Mouse (Mus musculus): ENCODE data around the gene Olfr553. TPM values are rescaled to one million over a fixed set of nuclear protein-coding genes. Genes with fewer than 3 reads are reported as not detected.
A peak's percentile ranks its signal among the peaks of the same experiment; 100 is the strongest.
"Not testable (repeated sequence)": the region's sequence is repeated elsewhere in the genome, so short reads cannot be mapped to it uniquely, and the experiment has no call there.

Gene Olfr553
- not detected for polyA plus RNA-seq (2017; shearing (Covaris generic))

- ATAC-seq = no peak
Measured at GRCm38 (mm10) chr7:102618118-102618517, at the start of gene Olfr553. Olfr553 (minus strand) TSS chr7:102618218.

- ATAC-seq = no peak
Measured at GRCm38 (mm10) chr7:102665378-102665777, 47.4 kb upstream of the Olfr553 start.

GRCm38 (mm10) chr7:102664599-102664998, 46.6 kb upstream of the Olfr553 start, which contains the start of gene Olfr556:
Olfr556 (plus strand) TSS chr7:102664899.
- no peak for ATAC-seq

- no peak for ATAC-seq
Measured at GRCm38 (mm10) chr7:102658523-102658922, 40.5 kb upstream of the Olfr553 start, which contains the start of gene Olfr555. Olfr555 (plus strand) TSS chr7:102658823.

- ATAC-seq = not testable (repeated sequence)
Measured at GRCm38 (mm10) chr7:102644945-102645344, 26.9 kb upstream of the Olfr553 start.

GRCm38 (mm10) chr7:102638132-102638531, 20.1 kb upstream of the Olfr553 start, which contains the start of gene Olfr554:
Olfr554 (plus strand) TSS chr7:102638432.
- ATAC-seq = no peak

- ATAC-seq = peak; percentile 43
Measured at GRCm38 (mm10) chr7:102636665-102637064, 18.6 kb upstream of the Olfr553 start.

GRCm38 (mm10) chr7:102620368-102620767, 2.4 kb upstream of the Olfr553 start:
- ATAC-seq = not testable (repeated sequence)

- no peak for ATAC-seq
Measured at GRCm38 (mm10) chr7:102619608-102620007, 1.6 kb upstream of the Olfr553 start.

- ATAC-seq = no peak
Measured at GRCm38 (mm10) chr7:102597378-102598031, 20.5 kb downstream of the Olfr553 start, which contains the start of gene Olfr552. Olfr552 (plus strand) TSS chr7:102597770.

GRCm38 (mm10) chr7:102591786-102592185, 26.2 kb downstream of the Olfr553 start, which contains the start of gene Olfr551:
Olfr551 (minus strand) TSS chr7:102591886.
- no peak for ATAC-seq

GRCm38 (mm10) chr7:102575998-102576397, 42.0 kb downstream of the Olfr553 start:
- ATAC-seq = no peak

GRCm38 (mm10) chr7:102573174-102573830, 44.7 kb downstream of the Olfr553 start:
- ATAC-seq = no peak

GRCm38 (mm10) chr7:102571142-102571541, 46.9 kb downstream of the Olfr553 start, which contains the start of gene Olfr550:
Olfr550 (plus strand) TSS chr7:102571442.
- no peak for ATAC-seq

- ATAC-seq = no peak
Measured at GRCm38 (mm10) chr7:102566219-102566618, 51.8 kb downstream of the Olfr553 start.

GRCm38 (mm10) chr7:102564999-102565997, 52.7 kb downstream of the Olfr553 start, which contains the start of gene Trim21:
Trim21 (minus strand) TSS chr7:102565486.
- ATAC-seq = peak; percentile 100

Other genes with a start within 250 kb of the Olfr553 start
- gene Rrm1, start 176.5 kb downstream of the Olfr553 start, polyA plus RNA-seq (2017; shearing (Covaris generic)) = 100 to 1,000 TPM in 1 of 3 experiments, 10 to 100 TPM in 2; 45.4 to 216 (median 61.4) TPM
- gene Olfr543, start 136.5 kb downstream of the Olfr553 start, polyA plus RNA-seq (2017; shearing (Covaris generic)) = under 1 TPM in 1 of 3 experiments, not detected in 2; 0.41 TPM
- gene Olfr544, start 129.9 kb downstream of the Olfr553 start, polyA plus RNA-seq (2017; shearing (Covaris generic)) = not detected
- not detected for gene Olfr545, start 118.6 kb downstream of the Olfr553 start, polyA plus RNA-seq (2017; shearing (Covaris generic))
- gene Olfr547, start 83.5 kb downstream of the Olfr553 start, polyA plus RNA-seq (2017; shearing (Covaris generic)) = not detected
- gene Olfr548-ps1, start 77.3 kb downstream of the Olfr553 start, polyA plus RNA-seq (2017; shearing (Covaris generic)) = not detected
- gene Olfr549, start 68.3 kb downstream of the Olfr553 start, polyA plus RNA-seq (2017; shearing (Covaris generic)) = not detected
- 10 to 100 TPM in 1 of 3 experiments, 1 to 10 TPM in 2; 7.8 to 10.0 (median 9.7) TPM for gene Trim21, start 52.7 kb downstream of the Olfr553 start, polyA plus RNA-seq (2017; shearing (Covaris generic))
- gene Olfr550, start 46.8 kb downstream of the Olfr553 start, polyA plus RNA-seq (2017; shearing (Covaris generic)) = under 1 TPM in 1 of 3 experiments, not detected in 2; 0.15 TPM
- under 1 TPM in 1 of 3 experiments, not detected in 2; 0.12 TPM for gene Olfr551, start 26.3 kb downstream of the Olfr553 start, polyA plus RNA-seq (2017; shearing (Covaris generic))
- not detected for gene Olfr552, start 20.4 kb downstream of the Olfr553 start, polyA plus RNA-seq (2017; shearing (Covaris generic))
- gene Olfr554, start 20.2 kb upstream of the Olfr553 start, polyA plus RNA-seq (2017; shearing (Covaris generic)) = not detected
- gene Olfr555, start 40.6 kb upstream of the Olfr553 start, polyA plus RNA-seq (2017; shearing (Covaris generic)) = not detected
- under 1 TPM in 1 of 3 experiments, not detected in 2; 0.15 TPM for gene Olfr556, start 46.7 kb upstream of the Olfr553 start, polyA plus RNA-seq (2017; shearing (Covaris generic))
- 10 to 100 TPM in 2 of 3 experiments, 1 to 10 TPM in 1; 7.5 to 16.1 (median 15.7) TPM for gene Trim68, start 69.1 kb upstream of the Olfr553 start, polyA plus RNA-seq (2017; shearing (Covaris generic))
- gene Olfr557, start 77.7 kb upstream of the Olfr553 start, polyA plus RNA-seq (2017; shearing (Covaris generic)) = not detected
- not detected for gene Olfr558, start 84.0 kb upstream of the Olfr553 start, polyA plus RNA-seq (2017; shearing (Covaris generic))
- gene Olfr33, start 100.9 kb upstream of the Olfr553 start, polyA plus RNA-seq (2017; shearing (Covaris generic)) = not detected
- gene Olfr559, start 109.3 kb upstream of the Olfr553 start, polyA plus RNA-seq (2017; shearing (Covaris generic)) = not detected
- not detected for gene Olfr560, start 141.1 kb upstream of the Olfr553 start, polyA plus RNA-seq (2017; shearing (Covaris generic))
- not detected for gene Olfr78, start 141.3 kb upstream of the Olfr553 start, polyA plus RNA-seq (2017; shearing (Covaris generic))
- gene Olfr561, start 153.0 kb upstream of the Olfr553 start, polyA plus RNA-seq (2017; shearing (Covaris generic)) = not detected
- not detected for gene Olfr564, start 185.3 kb upstream of the Olfr553 start, polyA plus RNA-seq (2017; shearing (Covaris generic))
- gene Olfr566, start 240.5 kb upstream of the Olfr553 start, polyA plus RNA-seq (2017; shearing (Covaris generic)) = not detected